In genomic region chr11:119127686-119128473, GRCm38 (mm10) we compare ENCODE assay signal across 9 mouse cellular contexts. TPM values are rescaled to one million over a fixed set of nuclear protein-coding genes. Genes with fewer than 3 reads are reported as not detected.
DNase-seq lines count a peak whose midpoint lies in the region; ATAC-seq and TF ChIP-seq lines count a peak whose summit lies in the region.
"Had no signal": no experiment of that assay in that cellular context is flagged by ENCODE, and none has a peak within 500 bp of the region (broad histone marks: within the 10 kb centered on the region; RNA-seq: fewer than 3 reads in every experiment).

No protein-coding gene starts in this region.

- no peak for DNase-seq in midbrain, embryonic 10.5 days (ENCODE audit: low spot score)
- DNase-seq in midbrain, postnatal 0 days (ENCODE audit: low spot score): no peak
- peak; percentile 74 for DNase-seq in embryonic facial prominence, embryonic 14.5 days (ENCODE audit: low spot score)
- peak; percentile 88 for DNase-seq in heart, postnatal 0 days (ENCODE audit: low spot score)
- DNase-seq in limb, embryonic 14.5 days (ENCODE audit: low spot score): peak; percentile 37
- no peak for DNase-seq in left cerebral cortex, postnatal 25 days (ENCODE audit: low spot score in 2 of 2)
- DNase-seq in left cerebral cortex, adult 8-10 months (ENCODE audit: low spot score in 2 of 2): no peak

- no peaks in the 10 kb centered on the region for H3K36me3 ChIP-seq in midbrain, embryonic 10.5 days
- H3K36me3 ChIP-seq in midbrain, postnatal 0 days (ENCODE audit: insufficient read depth, low read length): no peaks in the 10 kb centered on the region
- H3K36me3 ChIP-seq in embryonic facial prominence, embryonic 14.5 days (ENCODE audit: control insufficient read depth, insufficient read depth, low read length): no peaks in the 10 kb centered on the region
- no peaks in the 10 kb centered on the region for H3K36me3 ChIP-seq in heart, postnatal 0 days (replicated peaks; ENCODE audit: control insufficient read depth, insufficient read depth, low read length)
- H3K36me3 ChIP-seq in limb, embryonic 14.5 days (ENCODE audit: control insufficient read depth, insufficient read depth, low read length): no peaks in the 10 kb centered on the region
- H3K36me3 ChIP-seq: limb, embryonic 13.5 days had no signal

- no peak overlapping the region for H3K4me2 ChIP-seq in midbrain, postnatal 0 days (ENCODE audit: low read depth, low read length, poor library complexity, severe bottlenecking)
- H3K4me2 ChIP-seq in embryonic facial prominence, embryonic 14.5 days (ENCODE audit: low read depth, low read length): no peak overlapping the region
- no peak overlapping the region; the same call in 1 of the 2 replicates for H3K4me2 ChIP-seq in heart, postnatal 0 days (ENCODE audit: low read depth, low read length)
- H3K4me2 ChIP-seq in limb, embryonic 14.5 days (replicated peaks; ENCODE audit: low read depth, low read length, severe bottlenecking): no peak overlapping the region

- TF ChIP-seq EP300 in heart, postnatal 0 days (IDR thresholded peaks at IDR 0.05; ENCODE audit: low read depth): peak; percentile 25; the same call in 1 of the 2 replicates

- no peak overlapping the region for H3K4me3 ChIP-seq in midbrain, embryonic 10.5 days
- no peak overlapping the region for H3K4me3 ChIP-seq in midbrain, postnatal 0 days (ENCODE audit: low read depth, low read length)
- H3K4me3 ChIP-seq in embryonic facial prominence, embryonic 14.5 days (ENCODE audit: low read depth, low read length): no peak overlapping the region
- H3K4me3 ChIP-seq in heart, postnatal 0 days (ENCODE audit: low read depth, low read length): no peak overlapping the region
- no peak overlapping the region for H3K4me3 ChIP-seq in limb, embryonic 14.5 days (replicated peaks; ENCODE audit: low read length)
- H3K4me3 ChIP-seq: limb, embryonic 13.5 days had no signal

- no peaks in the 10 kb centered on the region; the same call in 1 of the 2 replicates for H3K9me3 ChIP-seq in midbrain, embryonic 10.5 days (replicated peaks)
- H3K9me3 ChIP-seq in midbrain, postnatal 0 days (ENCODE audit: low read length): no peaks in the 10 kb centered on the region
- no peaks in the 10 kb centered on the region for H3K9me3 ChIP-seq in embryonic facial prominence, embryonic 14.5 days (ENCODE audit: control insufficient read depth, low read length)
- no peaks in the 10 kb centered on the region for H3K9me3 ChIP-seq in heart, postnatal 0 days (replicated peaks; ENCODE audit: control insufficient read depth, low read length)
- H3K9me3 ChIP-seq in limb, embryonic 14.5 days (ENCODE audit: control insufficient read depth, low read length): no peaks in the 10 kb centered on the region

- H3K27me3 ChIP-seq in midbrain, embryonic 10.5 days (ENCODE audit: low read depth, poor library complexity, severe bottlenecking): peaks cover 74% of the 10 kb centered on the region
- H3K27me3 ChIP-seq in midbrain, postnatal 0 days (ENCODE audit: insufficient read depth, low read length): no peaks in the 10 kb centered on the region
- H3K27me3 ChIP-seq in embryonic facial prominence, embryonic 14.5 days (replicated peaks; ENCODE audit: control insufficient read depth, insufficient read depth, low read length): peaks cover 10% of the 10 kb centered on the region
- no peaks in the 10 kb centered on the region for H3K27me3 ChIP-seq in heart, postnatal 0 days (ENCODE audit: control insufficient read depth, insufficient read depth, low read length)
- H3K27me3 ChIP-seq in limb, embryonic 14.5 days (ENCODE audit: control insufficient read depth, insufficient read depth, low read length): no peaks in the 10 kb centered on the region

- intact Hi-C loops in left cerebral cortex, postnatal 25 days (cut with DNase I): no loop called here

- 78% methylated on average over 9 of the region's 9 CpGs for WGBS in midbrain, embryonic 10.5 days
- WGBS in midbrain, postnatal 0 days: 67% methylated on average over 9 of the region's 9 CpGs
- 62% methylated on average over 9 of the region's 9 CpGs for WGBS in embryonic facial prominence, embryonic 14.5 days
- WGBS in heart, postnatal 0 days: 46% methylated on average over 9 of the region's 9 CpGs
- 62% methylated on average over 9 of the region's 9 CpGs for WGBS in limb, embryonic 14.5 days

- TF ChIP-seq CTCF in midbrain, postnatal 0 days (IDR thresholded peaks at IDR 0.05): no peak
- no peak for TF ChIP-seq CTCF in heart, postnatal 0 days (IDR thresholded peaks at IDR 0.05; ENCODE audit: low read depth)

- peak overlapping the region; percentile 52; the same call in 1 of the 2 replicates for H3K27ac ChIP-seq in midbrain, embryonic 10.5 days (replicated peaks)
- no peak overlapping the region for H3K27ac ChIP-seq in midbrain, postnatal 0 days (ENCODE audit: low read depth, low read length)
- H3K27ac ChIP-seq in embryonic facial prominence, embryonic 14.5 days (replicated peaks; ENCODE audit: low read depth, low read length): no peak overlapping the region
- H3K27ac ChIP-seq in heart, postnatal 0 days (ENCODE audit: low read depth): peak overlapping the region; percentile 62
- H3K27ac ChIP-seq in limb, embryonic 14.5 days (replicated peaks; ENCODE audit: low read depth, low read length): no peak overlapping the region

- peaks cover 61% of the 10 kb centered on the region for H3K4me1 ChIP-seq in midbrain, embryonic 10.5 days
- peaks cover 29% of the 10 kb centered on the region; the same call in 1 of the 2 replicates for H3K4me1 ChIP-seq in midbrain, postnatal 0 days (ENCODE audit: insufficient read depth, low read length)
- H3K4me1 ChIP-seq in embryonic facial prominence, embryonic 14.5 days (ENCODE audit: control insufficient read depth, insufficient read depth, low read length): peaks cover 25% of the 10 kb centered on the region
- peaks cover 48% of the 10 kb centered on the region for H3K4me1 ChIP-seq in heart, postnatal 0 days (ENCODE audit: control insufficient read depth, insufficient read depth)
- H3K4me1 ChIP-seq in limb, embryonic 14.5 days (ENCODE audit: control insufficient read depth, insufficient read depth, low read length): peaks cover 34% of the 10 kb centered on the region

- no peak for TF ChIP-seq POLR2A in limb, embryonic 14.5 days (IDR thresholded peaks at IDR 0.05; ENCODE audit: borderline replicate concordance, extremely low read depth, insufficient read depth, insufficient read length)

- H3K9ac ChIP-seq in midbrain, postnatal 0 days (replicated peaks; ENCODE audit: low read length, poor library complexity, severe bottlenecking): no peak overlapping the region
- no peak overlapping the region for H3K9ac ChIP-seq in embryonic facial prominence, embryonic 14.5 days (ENCODE audit: low read depth, low read length)
- H3K9ac ChIP-seq in heart, postnatal 0 days (replicated peaks; ENCODE audit: low read depth, low read length): no peak overlapping the region; the same call in 1 of the 2 replicates
- no peak overlapping the region for H3K9ac ChIP-seq in limb, embryonic 14.5 days (ENCODE audit: low read depth, low read length, severe bottlenecking)
- H3K9ac ChIP-seq: limb, embryonic 13.5 days had no signal

- ATAC-seq in midbrain, postnatal 0 days (ENCODE audit: low FRiP score): no peak
- no peak for ATAC-seq in embryonic facial prominence, embryonic 14.5 days (ENCODE audit: low read depth)
- peak; percentile 82 for ATAC-seq in heart, postnatal 0 days (ENCODE audit: insufficient read depth, low read depth)
- no peak for ATAC-seq in limb, embryonic 14.5 days (ENCODE audit: low FRiP score, low read depth)
- ATAC-seq in neutrophil, adult 5-6 weeks (ENCODE audit: extremely low read depth, insufficient number of reproducible peaks, low FRiP score, poor library complexity, severe bottlenecking): peak; percentile 16; the same call in 1 of the 2 replicates

RNA-seq across cellular contexts. Expression of gene Cbx4, which starts 41.9 kb away (rescaled TPM):
- polyA plus RNA-seq in midbrain, embryonic 10.5 days (2016; fragmentation: Nextera tagmentation; extraction: Ambion mirVana): 5.1 and 7.1 TPM in 2 replicates
- 48.6 and 53.4 TPM in 2 replicates for total RNA-seq in midbrain, postnatal 0 days (2014; rRNA removed)
- polyA plus RNA-seq in midbrain, postnatal 0 days (2015; fragmentation: Nextera tagmentation; extraction: Ambion mirVana): 30.5 TPM in 2 replicates
- polyA plus RNA-seq in embryonic facial prominence, embryonic 14.5 days (2014; fragmentation: Nextera tagmentation; extraction: Ambion mirVana): 11.0 and 13.5 TPM in 2 replicates
- total RNA-seq in heart, postnatal 0 days (2014; rRNA removed; ENCODE audit: low replicate concordance): 12.1 and 23.1 TPM in 2 replicates
- 6.8 and 8.2 TPM in 2 replicates for polyA plus RNA-seq in heart, postnatal 0 days (2015; fragmentation: Nextera tagmentation; extraction: Ambion mirVana)
- polyA plus RNA-seq in limb, embryonic 14.5 days (2012; rRNA removed): 23.1 and 24.3 TPM in 2 replicates
- polyA plus RNA-seq in limb, embryonic 14.5 days (2014; fragmentation: Nextera tagmentation; extraction: Ambion mirVana): 10.9 and 11.4 TPM in 2 replicates
- 27.6 and 31.0 TPM in 2 replicates for total RNA-seq in neutrophil, adult 5-6 weeks (2017)
- 10 to 100 TPM; 59.5 to 66.2 TPM for total RNA-seq in left cerebral cortex, postnatal 25 days (2021)
- 10 to 100 TPM; 48.9 to 54.2 (median 50.0) TPM for total RNA-seq in left cerebral cortex, adult 8-10 months (2022)

Comparison
In these comparisons a context has a peak if more than half of its experiments do, and no peak if none do; other contexts are left out.
1. H3K27ac ChIP-seq: peak in midbrain, embryonic 10.5 days (single experiment) and heart, postnatal 0 days (single experiment); none in midbrain, postnatal 0 days (single experiment), embryonic facial prominence, embryonic 14.5 days (single experiment) and limb, embryonic 14.5 days (single experiment).
2. DNase-seq: peak in embryonic facial prominence, embryonic 14.5 days (single experiment), heart, postnatal 0 days (single experiment) and limb, embryonic 14.5 days (single experiment); none in midbrain, embryonic 10.5 days (single experiment), midbrain, postnatal 0 days (single experiment), left cerebral cortex, postnatal 25 days (0 of 2) and left cerebral cortex, adult 8-10 months (0 of 2).
3. ATAC-seq: peak in heart, postnatal 0 days (single experiment) and neutrophil, adult 5-6 weeks (single experiment); none in midbrain, postnatal 0 days (single experiment), embryonic facial prominence, embryonic 14.5 days (single experiment) and limb, embryonic 14.5 days (single experiment).